Mouse (Mus musculus) neutrophil, adult 83 days (primary cell): ENCODE data around the gene Trim39. TPM values are rescaled to one million over a fixed set of nuclear protein-coding genes. Genes with fewer than 3 reads are reported as not detected.

ENCODE experiments used
- total RNA-seq, 2 experiments: library from RNA; stranded (reverse); gene quantifications; one replicate each; pipeline ENCODE4 v1.2.4; 2023

Gene Trim39
- 10 to 100 TPM; 32.0 to 34.1 TPM for total RNA-seq

GRCm38 (mm10) chr17:36271586-36272256 lies at the start of gene Trim39:
Gene Trim39 (minus strand): TSS chr17:36272247.

GRCm38 (mm10) chr17:36286390-36286789 lies 14.3 kb upstream of the Trim39 start, which contains the start of gene H2-M10.2:
Gene H2-M10.2 (minus strand): TSS chr17:36286490.

GRCm38 (mm10) chr17:36257969-36258368 lies 14.1 kb downstream of the Trim39 start, which contains the start of gene Rpp21:
Gene Rpp21 (minus strand): TSS chr17:36258069.

Other genes with a start within 250 kb of the Trim39 start
- gene H2-T23, start 239.4 kb downstream of the Trim39 start, total RNA-seq, result 100 to 1,000 TPM; 152 to 158 TPM
- 10 to 100 TPM; 26.7 to 31.3 TPM for gene H2-T22, start 229.5 kb downstream of the Trim39 start, total RNA-seq
- gene Gm6034, start 229.3 kb downstream of the Trim39 start, total RNA-seq, result under 1 TPM in 1 of 2 experiments, not detected in 1; 0.35 TPM
- gene Gm11127, start 213.9 kb downstream of the Trim39 start, total RNA-seq, result 10 to 100 TPM; 28.3 to 31.6 TPM
- under 1 TPM in 1 of 2 experiments, not detected in 1; 0.31 TPM for gene Gm19684, start 150.6 kb downstream of the Trim39 start, total RNA-seq
- 1 to 10 TPM; 1.4 to 1.5 TPM for gene Gm7030, start 142.8 kb downstream of the Trim39 start, total RNA-seq
- gene Gm8909, start 103.7 kb downstream of the Trim39 start, total RNA-seq, result not detected
- gene H2-T3, start 82.0 kb downstream of the Trim39 start, total RNA-seq, result not detected
- gene Rpp21, start 14.2 kb downstream of the Trim39 start, total RNA-seq, result 10 to 100 TPM; 41.6 to 47.7 TPM
- gene H2-M10.2, start 14.2 kb upstream of the Trim39 start, total RNA-seq, result not detected
- gene H2-M10.1, start 53.9 kb upstream of the Trim39 start, total RNA-seq, result not detected
- not detected for gene H2-M10.3, start 96.2 kb upstream of the Trim39 start, total RNA-seq
- not detected for gene H2-M10.4, start 190.1 kb upstream of the Trim39 start, total RNA-seq